Mouse (Mus musculus) lung, adult 2 months (tissue): ENCODE measurements at regions not wholly inside any gene's neighbourhood (a gene's known extent, or its start where the extent isn't known, plus 50 kb on each side); places are given as distances from the start of the nearest gene placed in this dataset.

Experiments used
- DNase-seq: peaks from one replicate; pipeline ENCODE4 v3.0.0; 2022
- H3K4me1 ChIP-seq: fragments of 200-500 bp; 2 replicates; pipeline ENCODE4 v1.6.1; 2011; ENCODE audit warnings: low read length; ENCODE audit not compliant: control insufficient read depth, insufficient read depth
- H3K4me3 ChIP-seq: fragments of 200-500 bp; replicated peaks from 2 replicates; pipeline ENCODE3; 2011; ENCODE audit warnings: low read depth, mild to moderate bottlenecking, control low read depth, low read length; ENCODE audit errors: extremely low read depth
- CTCF ChIP-seq: fragments of 200-500 bp; IDR thresholded peaks from 2 replicates; pipeline ENCODE4 v1.5.1; 2011; ENCODE audit warnings: mild to moderate bottlenecking, low read length, control low read depth; ENCODE audit not compliant: insufficient read depth
- POLR2A ChIP-seq: fragments of 200-500 bp; IDR thresholded peaks from 2 replicates; pipeline ENCODE4 v1.6.1; 2011; ENCODE audit warnings: low read depth, mild to moderate bottlenecking, control low read depth, low read length, borderline replicate concordance; ENCODE audit errors: extremely low read depth
- WGBS: fragments of 180-500 bp; shearing (Covaris S2); methylation state at CpG from one replicate; pipeline ENCODE4 v1.1.7; 2018; 5-methylcytosine and 5-hydroxymethylcytosine counted together

DNA sequence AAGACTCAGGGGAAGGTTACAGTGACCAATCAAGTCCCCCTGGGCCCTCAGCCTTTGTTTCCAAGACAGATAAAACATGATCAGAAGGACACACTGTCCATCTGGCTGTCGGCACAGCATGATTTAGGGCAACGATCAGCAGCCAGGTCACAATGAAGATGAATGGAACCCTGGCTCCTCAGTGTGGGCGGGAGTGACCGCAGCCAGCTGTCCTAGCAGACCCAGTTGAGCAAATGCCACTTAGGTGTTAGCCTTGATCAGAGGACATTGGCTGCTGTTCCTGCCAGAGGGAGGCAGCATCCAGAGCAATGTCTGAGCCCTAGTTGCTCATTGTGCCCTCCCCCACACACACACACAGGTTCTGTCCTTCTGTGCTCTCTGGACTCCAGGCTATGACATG, 197.3 kb downstream of the Cryba4 start:
- no peak for TF ChIP-seq CTCF
- TF ChIP-seq POLR2A, result no peak
- 43% methylated on average over 4 of the region's 4 CpGs for WGBS
- H3K4me3 ChIP-seq, result no peak overlapping the region
- no peaks in the 10 kb centered on the region for H3K4me1 ChIP-seq
- no peak for DNase-seq

DNA sequence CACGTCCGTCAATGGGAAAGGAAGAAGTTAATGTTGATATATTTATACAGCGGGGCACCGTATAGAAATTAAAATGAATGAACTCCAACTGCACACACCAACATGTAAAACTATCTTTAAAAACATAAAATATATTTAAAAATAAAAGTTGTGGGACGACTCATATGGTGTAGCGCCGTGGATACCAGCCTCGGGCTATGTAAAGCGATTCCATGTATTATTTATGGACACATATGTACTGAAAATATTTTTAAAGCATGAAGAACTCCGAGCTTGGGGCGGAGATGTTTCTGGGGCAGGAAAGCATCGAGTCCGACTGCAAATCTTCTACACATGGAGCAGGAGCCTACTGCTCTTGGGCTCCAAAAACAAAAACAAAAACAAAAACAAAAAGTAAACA, 182.4 kb downstream of the Cryba4 start:
- 84% methylated on average over 13 of the region's 13 CpGs for WGBS
- TF ChIP-seq CTCF (no peak), POLR2A (no peak)
- no peak for DNase-seq

GRCm38 (mm10) chr5:112072456-112072855, 179.9 kb downstream of the Cryba4 start:
- H3K4me1 ChIP-seq, result no peaks in the 10 kb centered on the region
- no peak for DNase-seq
- no peak overlapping the region for H3K4me3 ChIP-seq
- no peak for TF ChIP-seq POLR2A
- TF ChIP-seq CTCF, result no peak
- 48% methylated on average over 4 of the region's 4 CpGs for WGBS

More for the DNA sequence above, 182.4 kb downstream of the Cryba4 start:
- H3K4me3 ChIP-seq, result no peak overlapping the region
- H3K4me1 ChIP-seq, result no peaks in the 10 kb centered on the region

GRCm38 (mm10) chr5:112077097-112077496, 175.2 kb downstream of the Cryba4 start:
- H3K4me3 ChIP-seq, result no peak overlapping the region
- TF ChIP-seq CTCF (no peak), POLR2A (no peak)
- DNase-seq, result no peak
- WGBS, result 69% methylated on average over 14 of the region's 14 CpGs
- H3K4me1 ChIP-seq, result no peaks in the 10 kb centered on the region

- TF ChIP-seq POLR2A (no peak), CTCF (0 out of 2 replicates have a peak, but pooled peaks have one; percentile 1)
- H3K4me3 ChIP-seq, result no peak overlapping the region
- DNase-seq, result peak; percentile 6
- WGBS, result 81% methylated on average over 19 of the region's 19 CpGs
- no peaks in the 10 kb centered on the region for H3K4me1 ChIP-seq
These were observed 174.3 kb downstream of the Cryba4 start for GRCm38 (mm10) chr5:112077840-112078600.

- WGBS, result 65% methylated on average over 6 of the region's 6 CpGs
- H3K4me3 ChIP-seq, result no peak overlapping the region
- DNase-seq, result no peak
- no peak for TF ChIP-seq CTCF
- TF ChIP-seq POLR2A, result no peak
- H3K4me1 ChIP-seq, result no peaks in the 10 kb centered on the region
These were observed 171.3 kb downstream of the Cryba4 start for GRCm38 (mm10) chr5:112081006-112081405.

- TF ChIP-seq CTCF (no peak), POLR2A (no peak)
- H3K4me3 ChIP-seq, result no peak overlapping the region
- 68% methylated on average over 7 of the region's 7 CpGs for WGBS
- H3K4me1 ChIP-seq, result no peaks in the 10 kb centered on the region
- DNase-seq, result no peak
These were observed 160.3 kb downstream of the Cryba4 start for GRCm38 (mm10) chr5:112091867-112092535.

DNA sequence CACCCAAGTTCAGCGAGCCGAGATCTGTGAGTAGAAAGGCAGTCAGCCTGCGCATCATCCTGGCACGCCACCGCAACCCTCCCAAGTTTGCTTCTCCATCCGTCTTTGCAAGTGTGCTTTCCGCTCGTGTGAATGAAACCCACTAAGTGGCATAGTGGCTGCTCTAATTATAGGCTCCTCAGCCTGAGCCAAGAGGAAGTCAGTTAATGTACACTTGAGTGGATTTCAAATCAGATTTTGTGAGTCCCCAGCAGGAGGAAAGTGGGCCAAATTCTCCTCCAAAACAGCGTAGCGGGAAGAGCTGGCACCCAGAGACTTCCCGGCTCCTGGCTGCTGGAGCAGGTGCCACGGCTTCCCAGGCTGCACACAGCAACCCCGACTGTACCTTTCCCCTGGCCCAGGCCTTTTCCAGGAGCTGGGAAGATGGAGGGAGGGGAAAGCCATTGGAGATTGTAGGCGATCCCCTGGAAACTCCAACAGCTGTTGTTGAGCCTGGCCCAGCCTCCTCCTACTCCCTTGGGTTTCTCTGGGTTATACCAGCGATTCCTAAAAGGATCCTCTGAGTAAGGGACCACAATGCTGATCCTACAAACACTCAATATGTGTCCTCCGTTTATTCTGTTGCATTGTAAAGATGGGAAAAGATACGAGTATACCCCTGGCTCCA, 158.3 kb downstream of the Cryba4 start:
- WGBS, result 57% methylated on average over 17 of the region's 17 CpGs
- no peak for DNase-seq
- TF ChIP-seq CTCF, result no peak
- no peak for TF ChIP-seq POLR2A
- Histone ChIP-seq H3K4me1 (no peaks in the 10 kb centered on the region), H3K4me3 (no peak overlapping the region)

- 67% methylated on average over 22 of the region's 22 CpGs for WGBS
- H3K4me3 ChIP-seq, result no peak overlapping the region
- TF ChIP-seq POLR2A, result no peak
- no peak for TF ChIP-seq CTCF
- no peaks in the 10 kb centered on the region for H3K4me1 ChIP-seq
- DNase-seq, result no peak
These were observed 153.7 kb downstream of the Cryba4 start for GRCm38 (mm10) chr5:112098469-112099085.

DNA sequence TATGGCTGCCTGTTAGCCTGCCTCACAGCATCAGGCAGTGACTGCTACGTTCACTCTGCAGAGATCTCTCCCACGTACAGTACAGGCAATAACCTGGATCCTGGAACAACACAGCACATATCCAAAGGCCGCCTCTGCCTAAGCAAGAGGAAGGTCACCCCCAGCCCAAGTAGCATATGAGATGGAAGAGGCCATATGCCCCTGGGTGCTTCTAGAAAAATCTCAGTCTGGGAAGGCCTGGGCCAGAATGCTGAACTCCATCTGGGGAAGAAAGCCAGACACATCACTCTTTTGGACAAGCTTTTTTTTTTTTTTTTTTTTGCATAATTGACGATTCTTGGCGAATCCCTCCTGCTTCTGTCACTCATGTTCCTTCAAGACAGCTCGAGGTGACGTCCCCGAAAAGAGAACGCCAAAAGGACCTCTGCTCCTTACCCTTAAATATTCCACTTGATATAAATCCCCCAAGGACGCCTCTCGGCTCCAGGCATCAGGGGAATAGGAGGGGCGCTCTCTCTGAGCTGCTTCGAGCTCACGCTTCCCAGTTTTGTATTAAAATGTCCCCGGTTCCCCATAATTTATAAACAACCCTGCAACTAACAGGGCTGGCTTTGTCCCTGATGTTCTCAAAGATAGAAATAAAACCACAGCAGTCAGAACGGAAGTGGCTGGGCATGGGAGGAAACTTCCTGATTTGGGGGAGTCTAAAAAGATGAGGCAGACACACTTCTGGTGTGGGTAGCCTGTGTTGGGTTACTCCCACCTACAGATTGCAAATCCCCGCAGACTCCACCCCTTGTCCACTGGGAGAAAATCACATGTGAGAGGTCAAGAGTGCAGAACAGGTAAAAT, 150.4 kb downstream of the Cryba4 start:
- DNase-seq, result no peak

More for the DNA sequence above, 150.4 kb downstream of the Cryba4 start:
- Histone ChIP-seq H3K4me1 (no peaks in the 10 kb centered on the region), H3K4me3 (no peak overlapping the region)
- no peak for TF ChIP-seq CTCF
- no peak for TF ChIP-seq POLR2A
- WGBS, result 47% methylated on average over 17 of the region's 17 CpGs
